Mouse (Mus musculus) hindbrain, embryonic 14.5 days (tissue): ENCODE measurements around the gene Fgf14. TPM values are rescaled to one million over a fixed set of nuclear protein-coding genes. Genes with fewer than 3 reads are reported as not detected.
"Not testable (repeated sequence)": the region's sequence is repeated elsewhere in the genome, so short reads cannot be mapped to it uniquely, and the experiment has no call there.

Experiments used
- ATAC-seq: fragments of 200-750 bp; cut with Nextera tagmentation; 2 replicates; pipeline ENCODE4 v1.8.0; 2017; ENCODE audit warnings: moderate number of reproducible peaks, mild to moderate bottlenecking, moderate TSS enrichment, moderate library complexity; ENCODE audit not compliant: low FRiP score
- DNase-seq: peaks from one replicate; pipeline ENCODE4 v3.0.0-alpha.2; 2015; ENCODE audit warnings: low spot score
- H3K27ac ChIP-seq: fragments of 300-500 bp; sonication (generic); 2 replicates; pipeline ENCODE4 v1.5.1; 2014; ENCODE audit warnings: mild to moderate bottlenecking, moderate library complexity
- H3K27me3 ChIP-seq: fragments of 300-500 bp; sonication (generic); 2 replicates; pipeline ENCODE4 v1.6.1; 2014; ENCODE audit warnings: mild to moderate bottlenecking, low read length, mixed read lengths; ENCODE audit not compliant: control insufficient read depth, insufficient read depth
- H3K36me3 ChIP-seq: fragments of 300-500 bp; sonication (generic); replicated peaks from 2 replicates; pipeline ENCODE4 v1.6.1; 2014; ENCODE audit not compliant: control insufficient read depth, insufficient read depth
- H3K4me1 ChIP-seq: fragments of 300-500 bp; sonication (generic); replicated peaks from 2 replicates; pipeline ENCODE4 v1.6.1; 2014; ENCODE audit warnings: antibody characterized with exemption, low read length, mixed read lengths; ENCODE audit not compliant: control insufficient read depth, insufficient read depth
- H3K4me2 ChIP-seq: fragments of 300-500 bp; sonication (generic); replicated peaks from 2 replicates; pipeline ENCODE4 v1.6.1; 2014; ENCODE audit warnings: mild to moderate bottlenecking, moderate library complexity
- H3K4me3 ChIP-seq: fragments of 300-500 bp; sonication (generic); replicated peaks from 2 replicates; pipeline ENCODE4 v1.5.1; 2014; ENCODE audit warnings: mild to moderate bottlenecking, low read length
- H3K9ac ChIP-seq: fragments of 300-500 bp; sonication (generic); 2 replicates; pipeline ENCODE4 v1.6.1; 2014
- H3K9me3 ChIP-seq: fragments of 300-500 bp; sonication (generic); 2 replicates; pipeline ENCODE4 v1.6.1; 2016; ENCODE audit warnings: low read length; ENCODE audit not compliant: control insufficient read depth
- WGBS: fragments of 180-500 bp; shearing (Covaris S2); extraction: QIAGEN DNeasy Blood & Tissue Kit; methylation state at CpG from one replicate; pipeline ENCODE4 v1.1.7; 2014; 5-methylcytosine and 5-hydroxymethylcytosine counted together
- polyA plus RNA-seq: library from polyadenylated mRNA; unstranded; fragments of >200 nt; fragmentation: Nextera tagmentation; extraction: Ambion mirVana; gene quantifications from 2 replicates; pipeline ENCODE4 v1.2.1, GENCODE M21; 2014

Fgf14 gene
- polyA plus RNA-seq, 1 experiment from 2014 or later, result 38.4 TPM

DNA sequence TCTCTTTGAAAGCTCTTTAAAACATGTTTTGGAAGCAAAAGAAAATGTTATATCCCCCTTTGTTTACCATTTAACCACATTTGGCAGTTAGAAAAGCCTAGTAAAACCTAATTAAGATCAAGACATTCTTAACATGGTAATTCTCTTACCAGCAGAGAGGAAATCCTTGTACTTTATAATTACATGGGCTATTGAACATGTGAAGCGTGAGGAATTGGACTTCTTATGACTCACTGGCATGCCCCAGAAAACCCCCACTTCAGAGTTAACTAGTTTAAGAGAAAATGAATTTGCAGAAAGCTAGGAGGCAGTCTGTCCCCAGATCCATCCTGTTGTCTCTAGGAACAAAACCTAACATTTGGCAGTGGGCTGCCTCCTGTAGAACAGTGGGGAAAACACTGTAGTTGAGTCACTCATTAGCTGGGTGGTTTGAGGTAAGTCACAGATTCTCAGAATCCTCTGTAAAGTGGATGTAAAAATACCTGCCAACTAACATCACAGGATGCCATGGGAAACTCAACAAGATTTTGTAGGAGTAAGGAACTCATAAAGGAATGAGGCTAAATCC lies 513.2 kb downstream of the Fgf14 start:
- 51% methylated on average over 1 of the region's 1 CpGs for WGBS
- no peak overlapping the region for H3K4me2 ChIP-seq
- no peaks in the 10 kb centered on the region for H3K9me3 ChIP-seq
- DNase-seq (no peak), ATAC-seq (no peak)
- H3K4me3 ChIP-seq, result no peak overlapping the region
- H3K27me3 ChIP-seq, result no peaks in the 10 kb centered on the region
- H3K36me3 ChIP-seq, result no peaks in the 10 kb centered on the region
- H3K9ac ChIP-seq, result no peak overlapping the region
- no peak overlapping the region for H3K27ac ChIP-seq
- H3K4me1 ChIP-seq, result no peaks in the 10 kb centered on the region

DNA sequence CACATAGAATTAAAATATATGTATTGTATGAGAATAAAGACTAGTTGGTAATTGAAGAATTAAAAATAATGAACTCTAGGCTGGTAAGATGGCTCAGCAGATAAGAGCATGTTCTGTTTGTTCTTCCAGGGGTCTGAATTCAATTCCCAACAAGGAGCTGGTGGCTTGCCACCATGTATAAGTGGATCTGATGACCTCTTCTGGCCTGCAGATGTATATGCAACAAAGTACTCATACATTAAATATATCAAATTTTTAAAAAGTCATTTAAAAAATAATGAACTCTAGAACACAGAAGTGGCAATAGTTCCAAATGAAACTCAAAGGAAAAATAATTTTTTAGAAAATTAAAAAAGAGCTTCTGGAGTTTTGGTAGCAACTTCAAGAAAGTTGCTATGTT lies 529.5 kb downstream of the Fgf14 start:
- Histone ChIP-seq H3K36me3 (no peaks in the 10 kb centered on the region), H3K9me3 (no peaks in the 10 kb centered on the region), H3K4me3 (no peak overlapping the region), H3K4me1 (no peaks in the 10 kb centered on the region), H3K27ac (no peak overlapping the region), H3K27me3 (no peaks in the 10 kb centered on the region), H3K9ac (no peak overlapping the region), H3K4me2 (no peak overlapping the region)
- DNase-seq (no peak), ATAC-seq (no peak)

GRCm38 (mm10) chr14:124107205-124107873 lies 569.6 kb downstream of the Fgf14 start:
- Histone ChIP-seq H3K36me3 (no peaks in the 10 kb centered on the region), H3K4me3 (no peak overlapping the region), H3K9me3 (no peaks in the 10 kb centered on the region), H3K27ac (no peak overlapping the region), H3K9ac (no peak overlapping the region), H3K4me1 (no peaks in the 10 kb centered on the region), H3K27me3 (no peaks in the 10 kb centered on the region), H3K4me2 (no peak overlapping the region)
- 91% methylated on average over 1 of the region's 1 CpGs for WGBS
- ATAC-seq (no peak), DNase-seq (no peak)

DNA sequence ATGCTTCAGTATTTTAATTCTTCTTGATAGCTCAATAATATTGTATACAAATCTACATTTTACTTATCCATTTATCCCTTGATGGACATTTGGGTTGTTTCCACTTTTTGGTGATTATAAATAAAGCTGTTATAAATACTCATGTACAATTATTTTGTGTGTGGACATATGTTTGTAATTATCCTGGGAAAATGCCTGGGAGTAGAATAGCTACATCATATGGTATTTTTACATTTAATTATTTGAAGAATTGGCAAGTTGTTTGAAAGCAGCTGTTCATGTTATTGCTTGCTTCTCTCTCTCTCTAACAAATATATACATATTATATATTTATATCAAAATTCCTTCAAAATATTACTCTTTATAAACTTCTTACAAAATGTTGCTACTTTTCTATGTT lies 593.8 kb downstream of the Fgf14 start:
- no peaks in the 10 kb centered on the region for H3K9me3 ChIP-seq
- H3K27ac ChIP-seq, result no peak overlapping the region
- ATAC-seq (no peak), DNase-seq (no peak)
- no peak overlapping the region for H3K4me3 ChIP-seq
- H3K27me3 ChIP-seq, result no peaks in the 10 kb centered on the region
- no peak overlapping the region for H3K9ac ChIP-seq
- H3K36me3 ChIP-seq, result no peaks in the 10 kb centered on the region
- no peaks in the 10 kb centered on the region for H3K4me1 ChIP-seq
- H3K4me2 ChIP-seq, result no peak overlapping the region

- Histone ChIP-seq H3K27ac (no peak overlapping the region), H3K36me3 (no peaks in the 10 kb centered on the region), H3K9me3 (no peaks in the 10 kb centered on the region), H3K9ac (no peak overlapping the region), H3K4me1 (no peaks in the 10 kb centered on the region), H3K27me3 (no peaks in the 10 kb centered on the region), H3K4me3 (no peak overlapping the region), H3K4me2 (no peak overlapping the region)
- ATAC-seq (no peak), DNase-seq (no peak)
- 89% methylated on average over 1 of the region's 1 CpGs for whole genome bisulfite sequencing
Measured at GRCm38 (mm10) chr14:124044016-124044415, 632.9 kb downstream of the Fgf14 start.

DNA sequence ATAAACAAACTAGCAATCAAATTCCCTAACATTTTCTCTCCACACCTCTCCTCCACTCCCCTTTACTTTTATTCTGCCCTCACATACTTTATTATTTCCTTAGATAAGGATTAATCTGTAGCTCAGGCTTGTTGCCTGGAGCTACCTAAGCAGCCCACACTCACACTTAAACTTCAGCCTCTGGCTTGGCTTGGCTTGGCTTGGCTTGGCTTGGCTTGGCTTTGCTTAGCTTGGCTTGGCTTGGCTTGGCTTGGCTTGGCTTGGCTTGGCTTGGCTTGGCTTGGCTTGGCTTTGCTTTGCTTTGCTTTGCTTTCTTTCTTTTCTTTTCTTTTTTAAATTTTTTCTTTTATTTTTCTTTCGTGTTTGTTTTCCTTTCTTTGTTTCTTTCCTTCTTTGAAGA lies 636.3 kb downstream of the Fgf14 start:
- ATAC-seq (no peak), DNase-seq (no peak)
- Histone ChIP-seq H3K4me2 (no peak overlapping the region), H3K4me3 (no peak overlapping the region), H3K36me3 (no peaks in the 10 kb centered on the region), H3K4me1 (peaks cover 10% of the 10 kb centered on the region; the same call in 1 of the 2 replicates), H3K9me3 (no peaks in the 10 kb centered on the region), H3K9ac (no peak overlapping the region), H3K27ac (no peak overlapping the region), H3K27me3 (no peaks in the 10 kb centered on the region)
- whole genome bisulfite sequencing, result 83% methylated on average over 1 of the region's 1 CpGs

DNA sequence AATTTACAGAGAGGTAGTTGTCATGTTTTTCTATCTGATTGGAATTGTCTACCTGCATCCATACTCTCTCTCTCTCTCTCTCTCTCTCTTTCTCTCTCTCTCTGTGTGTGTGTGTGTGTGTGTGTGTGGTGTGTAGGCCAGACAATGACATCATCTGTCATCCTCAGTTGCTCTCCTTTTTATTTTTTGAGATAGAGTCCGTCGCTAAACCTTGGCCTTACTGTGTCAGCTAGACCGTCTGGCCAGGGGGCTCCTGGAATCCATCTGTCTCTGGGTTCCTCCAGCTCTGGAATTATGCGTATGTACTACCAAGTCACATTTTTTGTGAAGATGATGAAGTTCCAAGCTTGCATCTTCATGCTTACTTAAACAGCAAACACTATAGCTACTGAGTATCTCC lies 639.5 kb downstream of the Fgf14 start:
- peak; percentile 40; the same call in 1 of the 2 replicates for ATAC-seq
- Histone ChIP-seq H3K9ac (no peak overlapping the region), H3K27me3 (no peaks in the 10 kb centered on the region), H3K27ac (no peak overlapping the region; the same call in 1 of the 2 replicates), H3K4me1 (peaks cover 10% of the 10 kb centered on the region; the same call in 1 of the 2 replicates), H3K4me3 (no peak overlapping the region), H3K36me3 (no peaks in the 10 kb centered on the region), H3K4me2 (no peak overlapping the region), H3K9me3 (no peaks in the 10 kb centered on the region)
- no peak for DNase-seq
- 44% methylated on average over 4 of the region's 4 CpGs for WGBS

GRCm38 (mm10) chr14:124036575-124037205 lies 640.2 kb downstream of the Fgf14 start:
- DNase-seq, result peak; percentile 49
- peak; percentile 80 for ATAC-seq

GRCm38 (mm10) chr14:124033302-124033701 lies 643.6 kb downstream of the Fgf14 start:
- H3K9ac ChIP-seq, H3K36me3 ChIP-seq, ATAC-seq, H3K4me3 ChIP-seq, H3K4me2 ChIP-seq, H3K9me3 ChIP-seq, H3K27me3 ChIP-seq, H3K4me1 ChIP-seq, DNase-seq, H3K27ac ChIP-seq: not testable (repeated sequence)
- WGBS, result 32% methylated on average over 3 of the region's 3 CpGs

More at GRCm38 (mm10) chr14:124036575-124037205, 640.2 kb downstream of the Fgf14 start:
- Histone ChIP-seq H3K9ac (no peak overlapping the region), H3K27ac (peak overlapping the region; percentile 44), H3K4me2 (no peak overlapping the region), H3K4me3 (no peak overlapping the region), H3K4me1 (peaks cover 10% of the 10 kb centered on the region; the same call in 1 of the 2 replicates), H3K36me3 (no peaks in the 10 kb centered on the region), H3K9me3 (no peaks in the 10 kb centered on the region), H3K27me3 (no peaks in the 10 kb centered on the region)
- WGBS, result 5% methylated on average over 1 of the region's 1 CpGs
